Comparison of ENCODE assay signal across 8 mouse cellular contexts in the genomic region with DNA sequence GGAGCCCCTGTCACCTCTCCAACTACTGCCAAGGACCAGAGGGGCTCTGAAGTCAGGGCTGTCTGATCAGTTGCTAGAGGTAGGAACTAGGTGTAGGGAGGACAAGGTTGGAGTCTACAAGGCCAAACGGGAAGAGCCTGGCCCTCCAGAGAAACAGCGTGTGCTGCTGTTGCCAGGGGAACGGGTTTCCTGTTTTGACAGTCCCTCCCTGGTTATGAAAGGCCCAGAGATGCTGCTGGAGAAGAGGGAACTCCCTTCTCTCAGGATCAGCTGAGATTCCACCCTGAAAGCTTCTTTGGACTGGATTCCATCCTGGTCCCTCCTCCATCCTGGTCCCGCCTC. TPM values are rescaled to one million over a fixed set of nuclear protein-coding genes. Genes with fewer than 3 reads are reported as not detected.
DNase-seq lines count a peak whose midpoint lies in the region; ATAC-seq lines count a peak whose summit lies in the region.

No protein-coding gene starts in this region.

- WGBS in midbrain, embryonic 12.5 days: 76% methylated on average over 4 of the region's 4 CpGs
- WGBS in midbrain, embryonic 11.5 days: 72% methylated on average over 4 of the region's 4 CpGs
- 58% methylated on average over 4 of the region's 4 CpGs for whole genome bisulfite sequencing in intestine, embryonic 15.5 days

- no peak overlapping the region for H3K4me3 ChIP-seq in midbrain, embryonic 12.5 days
- no peak overlapping the region for H3K4me3 ChIP-seq in midbrain, embryonic 11.5 days (ENCODE audit: low read depth, low read length)
- no peak overlapping the region for H3K4me3 ChIP-seq in intestine, embryonic 15.5 days (replicated peaks)

- no peaks in the 10 kb centered on the region for H3K27me3 ChIP-seq in midbrain, embryonic 12.5 days
- H3K27me3 ChIP-seq in midbrain, embryonic 11.5 days (ENCODE audit: control insufficient read depth, insufficient read depth, low read length): no peaks in the 10 kb centered on the region
- no peaks in the 10 kb centered on the region for H3K27me3 ChIP-seq in intestine, embryonic 15.5 days (replicated peaks)

- H3K9me3 ChIP-seq in midbrain, embryonic 12.5 days: no peaks in the 10 kb centered on the region
- H3K9me3 ChIP-seq in midbrain, embryonic 11.5 days (ENCODE audit: control insufficient read depth, low read length): no peaks in the 10 kb centered on the region
- H3K9me3 ChIP-seq in intestine, embryonic 15.5 days: no peaks in the 10 kb centered on the region

- no peak overlapping the region for H3K9ac ChIP-seq in midbrain, embryonic 12.5 days (replicated peaks)
- H3K9ac ChIP-seq in midbrain, embryonic 11.5 days (ENCODE audit: low read length): no peak overlapping the region
- H3K9ac ChIP-seq in intestine, embryonic 15.5 days: peak overlapping the region; percentile 18; the same call in 1 of the 2 replicates

- no peak overlapping the region for H3K4me2 ChIP-seq in midbrain, embryonic 12.5 days (replicated peaks)
- H3K4me2 ChIP-seq in midbrain, embryonic 11.5 days: no peak overlapping the region
- H3K4me2 ChIP-seq in intestine, embryonic 15.5 days (replicated peaks): no peak overlapping the region

- H3K27ac ChIP-seq in midbrain, embryonic 12.5 days (replicated peaks): peak overlapping the region; percentile 21
- no peak overlapping the region for H3K27ac ChIP-seq in midbrain, embryonic 11.5 days (ENCODE audit: low read depth, low read length)
- 0 out of 2 replicates have a peak overlapping the region, but pooled peaks have one; percentile 19 for H3K27ac ChIP-seq in intestine, embryonic 15.5 days

- no peak for ATAC-seq in midbrain, embryonic 12.5 days (ENCODE audit: low FRiP score, low read depth)
- ATAC-seq in midbrain, embryonic 11.5 days (ENCODE audit: low FRiP score): no peak
- no peak; the same call in 1 of the 2 replicates for ATAC-seq in intestine, embryonic 15.5 days
- ATAC-seq in megakaryocyte, adult 5-6 weeks (ENCODE audit: poor library complexity, severe bottlenecking): peak; percentile 87

- peaks cover 10% of the 10 kb centered on the region for H3K4me1 ChIP-seq in midbrain, embryonic 12.5 days
- peaks cover 13% of the 10 kb centered on the region for H3K4me1 ChIP-seq in midbrain, embryonic 11.5 days (ENCODE audit: control insufficient read depth, insufficient read depth, low read length)
- peaks cover 4% of the 10 kb centered on the region; the same call in 1 of the 2 replicates for H3K4me1 ChIP-seq in intestine, embryonic 15.5 days (replicated peaks)

- peak; percentile 46 for DNase-seq in adrenal gland, postnatal 14 days
- no peak for DNase-seq in adrenal gland, postnatal 4 days (ENCODE audit: low spot score in 2 of 2)
- no peak for DNase-seq in midbrain, embryonic 11.5 days (ENCODE audit: low spot score, missing footprints)
- DNase-seq in testis, postnatal 14 days (ENCODE audit: low spot score): no peak
- DNase-seq in c-Kit-positive CD71-positive TER-119-positive erythroid progenitor cells, embryonic 14.5 days (ENCODE audit: low spot score): no peak

- H3K36me3 ChIP-seq in midbrain, embryonic 12.5 days: peaks cover 40% of the 10 kb centered on the region
- no peaks in the 10 kb centered on the region for H3K36me3 ChIP-seq in midbrain, embryonic 11.5 days (ENCODE audit: control insufficient read depth, insufficient read depth, low read length)
- H3K36me3 ChIP-seq in intestine, embryonic 15.5 days: 0 out of 2 replicates have a peak, but pooled peaks cover 5% of the 10 kb centered on the region

RNA-seq across cellular contexts. Expression of gene Apopt1, which starts 13.0 kb away (rescaled TPM):
- 72.5 and 73.3 TPM in 2 replicates for total RNA-seq in adrenal gland, postnatal 14 days (2021)
- total RNA-seq in adrenal gland, postnatal 4 days (2021): 10 to 100 TPM; 65.4 to 70.1 TPM
- 52.3 and 57.8 TPM in 2 replicates for polyA plus RNA-seq in midbrain, embryonic 12.5 days (2016; fragmentation: Nextera tagmentation; extraction: Ambion mirVana)
- 50.8 and 54.7 TPM in 2 replicates for polyA plus RNA-seq in midbrain, embryonic 11.5 days (2014; fragmentation: Nextera tagmentation; extraction: Ambion mirVana)
- 50.1 and 51.8 TPM in 2 replicates for polyA plus RNA-seq in intestine, embryonic 15.5 days (2015; fragmentation: Nextera tagmentation; extraction: Ambion mirVana)
- 44.6 and 45.0 TPM in 2 replicates for total RNA-seq in megakaryocyte, adult 5-6 weeks (2015)
- 60.6 and 61.0 TPM in 2 replicates for total RNA-seq in megakaryocyte, adult 5-6 weeks (2017)

RNA-seq across cellular contexts. Expression of gene Bag5, which starts 13.0 kb away (rescaled TPM):
- 32.5 and 34.6 TPM in 2 replicates for total RNA-seq in adrenal gland, postnatal 14 days (2021)
- 10 to 100 TPM; 35.8 to 37.0 TPM for total RNA-seq in adrenal gland, postnatal 4 days (2021)
- 62.0 and 64.0 TPM in 2 replicates for polyA plus RNA-seq in midbrain, embryonic 12.5 days (2016; fragmentation: Nextera tagmentation; extraction: Ambion mirVana)
- polyA plus RNA-seq in midbrain, embryonic 11.5 days (2014; fragmentation: Nextera tagmentation; extraction: Ambion mirVana): 62.2 and 64.1 TPM in 2 replicates
- 46.7 and 48.7 TPM in 2 replicates for polyA plus RNA-seq in intestine, embryonic 15.5 days (2015; fragmentation: Nextera tagmentation; extraction: Ambion mirVana)
- total RNA-seq in megakaryocyte, adult 5-6 weeks (2015): 10.8 and 11.4 TPM in 2 replicates
- 19.1 and 21.8 TPM in 2 replicates for total RNA-seq in megakaryocyte, adult 5-6 weeks (2017)

RNA-seq across cellular contexts. Expression of gene Klc1, which starts 32.6 kb away (rescaled TPM):
- 99.9 and 115 TPM in 2 replicates for total RNA-seq in adrenal gland, postnatal 14 days (2021)
- 100 to 1,000 TPM; 128 to 142 TPM for total RNA-seq in adrenal gland, postnatal 4 days (2021)
- 382 and 402 TPM in 2 replicates for polyA plus RNA-seq in midbrain, embryonic 12.5 days (2016; fragmentation: Nextera tagmentation; extraction: Ambion mirVana)
- 282 and 288 TPM in 2 replicates for polyA plus RNA-seq in midbrain, embryonic 11.5 days (2014; fragmentation: Nextera tagmentation; extraction: Ambion mirVana)
- 91.1 and 92.1 TPM in 2 replicates for polyA plus RNA-seq in intestine, embryonic 15.5 days (2015; fragmentation: Nextera tagmentation; extraction: Ambion mirVana)
- 36.3 and 36.7 TPM in 2 replicates for total RNA-seq in megakaryocyte, adult 5-6 weeks (2015)
- 72.7 and 83.1 TPM in 2 replicates for total RNA-seq in megakaryocyte, adult 5-6 weeks (2017)

RNA-seq across cellular contexts. Expression of gene Trmt61a, which starts 48.2 kb away (rescaled TPM):
- total RNA-seq in adrenal gland, postnatal 14 days (2021): 14.2 and 15.5 TPM in 2 replicates
- 10 to 100 TPM; 11.7 to 13.8 TPM for total RNA-seq in adrenal gland, postnatal 4 days (2021)
- polyA plus RNA-seq in midbrain, embryonic 12.5 days (2016; fragmentation: Nextera tagmentation; extraction: Ambion mirVana): 11.8 and 13.2 TPM in 2 replicates
- polyA plus RNA-seq in midbrain, embryonic 11.5 days (2014; fragmentation: Nextera tagmentation; extraction: Ambion mirVana): 5.5 and 6.0 TPM in 2 replicates
- 12.6 and 16.4 TPM in 2 replicates for polyA plus RNA-seq in intestine, embryonic 15.5 days (2015; fragmentation: Nextera tagmentation; extraction: Ambion mirVana)
- total RNA-seq in megakaryocyte, adult 5-6 weeks (2015): 2.3 and 3.2 TPM in 2 replicates
- total RNA-seq in megakaryocyte, adult 5-6 weeks (2017): 2.2 and 3.8 TPM in 2 replicates

RNA-seq across cellular contexts. Expression of gene Ckb, which starts 54.0 kb away (rescaled TPM):
- 62.6 and 83.5 TPM in 2 replicates for total RNA-seq in adrenal gland, postnatal 14 days (2021)
- 10 to 100 TPM; 39.6 to 40.9 TPM for total RNA-seq in adrenal gland, postnatal 4 days (2021)
- polyA plus RNA-seq in midbrain, embryonic 12.5 days (2016; fragmentation: Nextera tagmentation; extraction: Ambion mirVana): 2,376 and 2,635 TPM in 2 replicates
- polyA plus RNA-seq in midbrain, embryonic 11.5 days (2014; fragmentation: Nextera tagmentation; extraction: Ambion mirVana): 2,717 and 2,900 TPM in 2 replicates
- polyA plus RNA-seq in intestine, embryonic 15.5 days (2015; fragmentation: Nextera tagmentation; extraction: Ambion mirVana): 765 and 774 TPM in 2 replicates
- total RNA-seq in megakaryocyte, adult 5-6 weeks (2015): 8.0 and 9.7 TPM in 2 replicates
- total RNA-seq in megakaryocyte, adult 5-6 weeks (2017): 22.0 and 23.1 TPM in 2 replicates
